Mouse (Mus musculus) heart, adult 2 months (tissue): ENCODE results near the gene Cpsf6.

Experiments
- CTCF ChIP-seq: fragments of 200-600 bp; IDR thresholded peaks from 2 replicates; pipeline ENCODE4 v1.8.1; 2022; ENCODE audit warnings: antibody characterized with exemption, mild to moderate bottlenecking, moderate library complexity
- POLR2A ChIP-seq: fragments of 200-500 bp; IDR thresholded peaks from 2 replicates; pipeline ENCODE4 v1.6.1; 2011; ENCODE audit warnings: mild to moderate bottlenecking, low read depth, low read length, control low read depth; ENCODE audit not compliant: insufficient read depth

GRCm38 (mm10) chr10:117407734-117408288 is 28.0 kb upstream of the Cpsf6 start:
- no peak for TF ChIP-seq CTCF
- TF ChIP-seq POLR2A: no peak
